Mouse (Mus musculus): ENCODE results near the gene Spaca7. TPM values are rescaled to one million over a fixed set of nuclear protein-coding genes. Genes with fewer than 3 reads are reported as not detected.
A peak's percentile ranks its signal among the peaks of the same experiment; 100 is the strongest.
"Not testable (repeated sequence)": the region's sequence is repeated elsewhere in the genome, so short reads cannot be mapped to it uniquely, and the experiment has no call there.

Spaca7 gene
- polyA plus RNA-seq, 1 experiment from 2014 or later, result not detected

GRCm38 (mm10) chr8:12609752-12610449 lies 37.1 kb downstream of the Spaca7 start:
- H3K27me3 ChIP-seq, result peaks cover 10% of the 10 kb centered on the region; the same call in 1 of the 2 replicates
- peaks cover 4% of the 10 kb centered on the region; the same call in 1 of the 2 replicates for H3K4me1 ChIP-seq (replicated peaks)
- ATAC-seq (ENCODE audit: low read depth) (no peak), DNase-seq (no peak)
- H3K4me3 ChIP-seq (replicated peaks), result no peak overlapping the region
- H3K9ac ChIP-seq, result no peak overlapping the region
- no peak overlapping the region for H3K4me2 ChIP-seq
- no peaks in the 10 kb centered on the region for H3K9me3 ChIP-seq (replicated peaks)
- 56% methylated on average over 12 of the region's 12 CpGs for WGBS (ENCODE audit: insufficient replicate concordance)
- H3K36me3 ChIP-seq, result peaks cover 14% of the 10 kb centered on the region
- H3K27ac ChIP-seq, result no peak overlapping the region

GRCm38 (mm10) chr8:12613201-12613600 lies 40.4 kb downstream of the Spaca7 start:
- no peak for ATAC-seq (ENCODE audit: low read depth)
- 84% methylated on average over 7 of the region's 7 CpGs for WGBS (ENCODE audit: insufficient replicate concordance)

GRCm38 (mm10) chr8:12617369-12617768 lies 44.5 kb downstream of the Spaca7 start:
- not testable (repeated sequence) for H3K27me3 ChIP-seq; H3K9me3 ChIP-seq (replicated peaks); DNase-seq; H3K4me1 ChIP-seq (replicated peaks); ATAC-seq (ENCODE audit: low read depth); H3K4me3 ChIP-seq (replicated peaks); H3K27ac ChIP-seq; H3K9ac ChIP-seq; H3K4me2 ChIP-seq
- 78% methylated on average over 3 of the region's 3 CpGs for WGBS (ENCODE audit: insufficient replicate concordance)
- H3K36me3 ChIP-seq, result peaks cover 78% of the 10 kb centered on the region

More at GRCm38 (mm10) chr8:12613201-12613600, 40.4 kb downstream of the Spaca7 start:
- H3K9ac ChIP-seq, result no peak overlapping the region
- DNase-seq, result no peak
- no peaks in the 10 kb centered on the region for H3K9me3 ChIP-seq (replicated peaks)
- no peak overlapping the region for H3K4me3 ChIP-seq (replicated peaks)
- H3K36me3 ChIP-seq, result peaks cover 44% of the 10 kb centered on the region
- peaks cover 7% of the 10 kb centered on the region; the same call in 1 of the 2 replicates for H3K27me3 ChIP-seq
- no peak overlapping the region for H3K4me2 ChIP-seq
- H3K4me1 ChIP-seq (replicated peaks), result peaks cover 4% of the 10 kb centered on the region; the same call in 1 of the 2 replicates
- H3K27ac ChIP-seq, result no peak overlapping the region

- no peak overlapping the region for H3K4me2 ChIP-seq
- no peaks in the 10 kb centered on the region for H3K27me3 ChIP-seq
- no peak for ATAC-seq (ENCODE audit: low read depth)
- no peak overlapping the region for H3K4me3 ChIP-seq (replicated peaks)
- WGBS (ENCODE audit: insufficient replicate concordance), result 88% methylated on average over 18 of the region's 18 CpGs
- no peak for DNase-seq
- no peak overlapping the region for H3K9ac ChIP-seq
- H3K9me3 ChIP-seq (replicated peaks), result no peaks in the 10 kb centered on the region
- peaks cover 90% of the 10 kb centered on the region for H3K36me3 ChIP-seq
- H3K27ac ChIP-seq, result no peak overlapping the region
- no peaks in the 10 kb centered on the region for H3K4me1 ChIP-seq (replicated peaks)
Measured at GRCm38 (mm10) chr8:12621550-12622222, 48.9 kb downstream of the Spaca7 start.

GRCm38 (mm10) chr8:12625890-12626289 lies 53.1 kb downstream of the Spaca7 start:
- H3K27ac ChIP-seq, result no peak overlapping the region
- H3K9me3 ChIP-seq (replicated peaks), result no peaks in the 10 kb centered on the region
- ATAC-seq (ENCODE audit: low read depth) (no peak), DNase-seq (no peak)
- 91% methylated on average over 5 of the region's 5 CpGs for WGBS (ENCODE audit: insufficient replicate concordance)
- H3K4me2 ChIP-seq, result no peak overlapping the region
- no peak overlapping the region for H3K9ac ChIP-seq
- H3K36me3 ChIP-seq, result peaks cover 100% of the 10 kb centered on the region
- no peaks in the 10 kb centered on the region for H3K27me3 ChIP-seq
- H3K4me3 ChIP-seq (replicated peaks), result no peak overlapping the region
- no peaks in the 10 kb centered on the region for H3K4me1 ChIP-seq (replicated peaks)

- no peaks in the 10 kb centered on the region for H3K27me3 ChIP-seq
- H3K9me3 ChIP-seq (replicated peaks), result no peaks in the 10 kb centered on the region
- H3K36me3 ChIP-seq, result peaks cover 95% of the 10 kb centered on the region
- H3K27ac ChIP-seq, result no peak overlapping the region
- 52% methylated on average over 3 of the region's 3 CpGs for WGBS (ENCODE audit: insufficient replicate concordance)
- H3K4me2 ChIP-seq, result no peak overlapping the region
- H3K4me1 ChIP-seq (replicated peaks), result no peaks in the 10 kb centered on the region
- no peak overlapping the region for H3K4me3 ChIP-seq (replicated peaks)
- H3K9ac ChIP-seq, result no peak overlapping the region
- peak; percentile 9 for DNase-seq
- ATAC-seq (ENCODE audit: low read depth), result no peak
Measured at GRCm38 (mm10) chr8:12629079-12629478, 56.2 kb downstream of the Spaca7 start.

GRCm38 (mm10) chr8:12635366-12635765 lies 62.5 kb downstream of the Spaca7 start:
- H3K9ac ChIP-seq, result no peak overlapping the region
- WGBS (ENCODE audit: insufficient replicate concordance), result 78% methylated on average over 2 of the region's 2 CpGs
- no peak for ATAC-seq (ENCODE audit: low read depth)
- no peaks in the 10 kb centered on the region for H3K27me3 ChIP-seq
- H3K4me2 ChIP-seq, result no peak overlapping the region
- H3K9me3 ChIP-seq (replicated peaks), result no peaks in the 10 kb centered on the region
- H3K27ac ChIP-seq, result no peak overlapping the region
- DNase-seq, result no peak
- H3K4me1 ChIP-seq (replicated peaks), result no peaks in the 10 kb centered on the region
- peaks cover 93% of the 10 kb centered on the region for H3K36me3 ChIP-seq
- H3K4me3 ChIP-seq (replicated peaks), result no peak overlapping the region

- DNase-seq (no peak), ATAC-seq (ENCODE audit: low read depth) (no peak)
- Histone ChIP-seq H3K27ac (no peak overlapping the region), H3K36me3 (peaks cover 91% of the 10 kb centered on the region), H3K4me2 (no peak overlapping the region), H3K4me1 (replicated peaks) (no peaks in the 10 kb centered on the region), H3K4me3 (replicated peaks) (no peak overlapping the region), H3K9ac (no peak overlapping the region), H3K9me3 (replicated peaks) (no peaks in the 10 kb centered on the region), H3K27me3 (no peaks in the 10 kb centered on the region)
- WGBS (ENCODE audit: insufficient replicate concordance), result 83% methylated on average over 11 of the region's 11 CpGs
Measured at GRCm38 (mm10) chr8:12638446-12638845, 65.6 kb downstream of the Spaca7 start.

- no peaks in the 10 kb centered on the region for H3K9me3 ChIP-seq (replicated peaks)
- 86% methylated on average over 6 of the region's 6 CpGs for WGBS (ENCODE audit: insufficient replicate concordance)
- H3K4me3 ChIP-seq (replicated peaks), result no peak overlapping the region
- DNase-seq (no peak), ATAC-seq (ENCODE audit: low read depth) (no peak)
- no peaks in the 10 kb centered on the region for H3K27me3 ChIP-seq
- H3K36me3 ChIP-seq, result peaks cover 90% of the 10 kb centered on the region
- no peak overlapping the region for H3K9ac ChIP-seq
- no peak overlapping the region for H3K4me2 ChIP-seq
- H3K4me1 ChIP-seq (replicated peaks), result peaks cover 26% of the 10 kb centered on the region
- no peak overlapping the region for H3K27ac ChIP-seq
Measured at GRCm38 (mm10) chr8:12641527-12641926, 68.7 kb downstream of the Spaca7 start.

- ATAC-seq (ENCODE audit: low read depth) (peak; percentile 87), DNase-seq (peak; percentile 17)
- H3K9me3 ChIP-seq (replicated peaks), result no peaks in the 10 kb centered on the region
- H3K4me3 ChIP-seq (replicated peaks), result no peak overlapping the region
- WGBS (ENCODE audit: insufficient replicate concordance), result 29% methylated on average over 8 of the region's 8 CpGs
- H3K36me3 ChIP-seq, result peaks cover 89% of the 10 kb centered on the region
- H3K27me3 ChIP-seq, result no peaks in the 10 kb centered on the region
- H3K4me2 ChIP-seq, result peak overlapping the region; percentile 3; the same call in 1 of the 2 replicates
- H3K9ac ChIP-seq, result no peak overlapping the region
- peaks cover 31% of the 10 kb centered on the region for H3K4me1 ChIP-seq (replicated peaks)
- H3K27ac ChIP-seq, result peak overlapping the region; percentile 58
Measured at GRCm38 (mm10) chr8:12644341-12644740, 71.5 kb downstream of the Spaca7 start.

- Histone ChIP-seq H3K9me3 (replicated peaks) (no peaks in the 10 kb centered on the region), H3K27me3 (no peaks in the 10 kb centered on the region), H3K36me3 (peaks cover 89% of the 10 kb centered on the region), H3K4me2 (0 out of 2 replicates have a peak overlapping the region, but pooled peaks have one; percentile 10), H3K9ac (peak overlapping the region; percentile 15; the same call in 1 of the 2 replicates), H3K4me3 (replicated peaks) (no peak overlapping the region), H3K27ac (peak overlapping the region; percentile 58), H3K4me1 (replicated peaks) (peaks cover 31% of the 10 kb centered on the region)
- DNase-seq (no peak), ATAC-seq (ENCODE audit: low read depth) (peak; percentile 43; the same call in 1 of the 2 replicates)
- WGBS (ENCODE audit: insufficient replicate concordance), result 38% methylated on average over 7 of the region's 7 CpGs
Measured at GRCm38 (mm10) chr8:12644894-12645293, 72.1 kb downstream of the Spaca7 start.

All from liver, embryonic 13.5 days (tissue).